Mouse (Mus musculus) midbrain, embryonic 14.5 days (tissue): ENCODE measurements around the gene Hipk2. TPM values are rescaled to one million over a fixed set of nuclear protein-coding genes. Genes with fewer than 3 reads are reported as not detected.

ENCODE experiments used
- ATAC-seq: fragments of 200-750 bp; cut with Nextera tagmentation; 2 replicates; pipeline ENCODE4 v1.8.0; 2017; ENCODE audit warnings: moderate number of reproducible peaks, moderate library complexity; ENCODE audit not compliant: low FRiP score, low TSS enrichment
- DNase-seq: peaks from one replicate; pipeline ENCODE4 v3.0.0-alpha.2; 2015
- H3K27ac ChIP-seq: fragments of 300-500 bp; sonication (generic); replicated peaks from 2 replicates; pipeline ENCODE4 v1.5.1; 2014; ENCODE audit warnings: mild to moderate bottlenecking, low read depth, low read length, moderate library complexity
- H3K27me3 ChIP-seq: fragments of 300-500 bp; sonication (generic); 2 replicates; pipeline ENCODE4 v1.6.1; 2014; ENCODE audit warnings: low read length, control low read depth, mixed read lengths; ENCODE audit not compliant: control insufficient read depth, insufficient read depth
- H3K36me3 ChIP-seq: fragments of 300-500 bp; sonication (generic); 2 replicates; pipeline ENCODE4 v1.6.1; 2014; ENCODE audit warnings: low read length, control low read depth; ENCODE audit not compliant: control insufficient read depth, insufficient read depth
- H3K4me1 ChIP-seq: fragments of 300-500 bp; sonication (generic); 2 replicates; pipeline ENCODE4 v1.6.1; 2014; ENCODE audit warnings: mild to moderate bottlenecking, antibody characterized with exemption, low read length, control low read depth; ENCODE audit not compliant: control insufficient read depth, insufficient read depth
- H3K4me2 ChIP-seq: fragments of 300-500 bp; sonication (generic); 2 replicates; pipeline ENCODE4 v1.6.1; 2014; ENCODE audit warnings: mild to moderate bottlenecking, low read length, moderate library complexity
- H3K4me3 ChIP-seq: fragments of 300-500 bp; sonication (generic); replicated peaks from 2 replicates; pipeline ENCODE4 v1.5.1; 2014; ENCODE audit warnings: low read depth, low read length
- H3K9ac ChIP-seq: fragments of 300-500 bp; sonication (generic); replicated peaks from 2 replicates; pipeline ENCODE4 v1.6.1; 2014; ENCODE audit warnings: mild to moderate bottlenecking, low read length, moderate library complexity
- H3K9me3 ChIP-seq: fragments of 300-500 bp; sonication (generic); 2 replicates; pipeline ENCODE4 v1.6.1; 2016; ENCODE audit warnings: low read length, control low read depth, mixed read lengths; ENCODE audit not compliant: control insufficient read depth
- WGBS: fragments of 180-500 bp; shearing (Covaris S2); extraction: QIAGEN DNeasy Blood & Tissue Kit; methylation state at CpG from one replicate; pipeline ENCODE4 v1.1.7; 2014; 5-methylcytosine and 5-hydroxymethylcytosine counted together
- polyA plus RNA-seq: library from polyadenylated mRNA; unstranded; fragments of >200 nt; fragmentation: Nextera tagmentation; extraction: Ambion mirVana; gene quantifications from 2 replicates; pipeline ENCODE4 v1.2.1, GENCODE M21; 2014

Hipk2 gene
- 35.1 and 41.3 TPM in 2 replicates for polyA plus RNA-seq

GRCm38 (mm10) chr6:38876071-38876911 lies at the start of gene Hipk2:
Hipk2 (minus strand) TSS chr6:38876165.
- Histone ChIP-seq H3K9ac (peak within 1 kb of the TSS; percentile 100), H3K4me1 (peaks cover 26% of the 10 kb centered on the region), H3K4me2 (peak within 1 kb of the TSS; percentile 64), H3K9me3 (no peaks in the 10 kb centered on the region), H3K27ac (peak within 1 kb of the TSS; percentile 97), H3K4me3 (peak within 1 kb of the TSS; percentile 97), H3K36me3 (no peaks in the 10 kb centered on the region), H3K27me3 (no peaks in the 10 kb centered on the region)
- WGBS = under 1% methylated on average over 95 of the region's 108 CpGs
- DNase-seq (peak; percentile 95), ATAC-seq (peak; percentile 95)

DNA sequence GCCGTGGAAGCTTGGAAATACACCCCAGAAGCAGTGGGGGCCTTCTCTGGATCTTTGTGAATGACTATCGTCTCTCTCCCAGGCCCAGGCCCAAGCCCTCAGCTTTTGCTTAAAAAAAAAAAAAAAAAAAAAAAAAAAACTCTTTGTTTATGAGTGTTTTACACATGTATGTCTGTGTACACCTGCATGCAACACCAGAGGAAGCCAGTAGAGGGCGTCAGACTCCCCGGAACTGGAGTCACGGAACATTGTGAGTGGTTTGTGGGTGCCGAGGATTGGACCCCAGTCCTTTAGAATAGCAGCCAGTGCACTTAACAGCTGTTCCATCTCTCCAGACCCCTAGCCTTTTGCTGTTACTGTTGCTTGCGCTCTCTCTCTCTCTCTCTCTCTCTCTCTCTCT lies 49.8 kb upstream of the Hipk2 start:
- Histone ChIP-seq H3K9me3 (no peaks in the 10 kb centered on the region), H3K4me1 (no peaks in the 10 kb centered on the region), H3K4me2 (peak overlapping the region; percentile 19), H3K27me3 (no peaks in the 10 kb centered on the region), H3K36me3 (no peaks in the 10 kb centered on the region), H3K9ac (no peak overlapping the region), H3K4me3 (no peak overlapping the region), H3K27ac (no peak overlapping the region)
- ATAC-seq = no peak
- WGBS = 57% methylated on average over 7 of the region's 7 CpGs
- peak; percentile 29 for DNase-seq

DNA sequence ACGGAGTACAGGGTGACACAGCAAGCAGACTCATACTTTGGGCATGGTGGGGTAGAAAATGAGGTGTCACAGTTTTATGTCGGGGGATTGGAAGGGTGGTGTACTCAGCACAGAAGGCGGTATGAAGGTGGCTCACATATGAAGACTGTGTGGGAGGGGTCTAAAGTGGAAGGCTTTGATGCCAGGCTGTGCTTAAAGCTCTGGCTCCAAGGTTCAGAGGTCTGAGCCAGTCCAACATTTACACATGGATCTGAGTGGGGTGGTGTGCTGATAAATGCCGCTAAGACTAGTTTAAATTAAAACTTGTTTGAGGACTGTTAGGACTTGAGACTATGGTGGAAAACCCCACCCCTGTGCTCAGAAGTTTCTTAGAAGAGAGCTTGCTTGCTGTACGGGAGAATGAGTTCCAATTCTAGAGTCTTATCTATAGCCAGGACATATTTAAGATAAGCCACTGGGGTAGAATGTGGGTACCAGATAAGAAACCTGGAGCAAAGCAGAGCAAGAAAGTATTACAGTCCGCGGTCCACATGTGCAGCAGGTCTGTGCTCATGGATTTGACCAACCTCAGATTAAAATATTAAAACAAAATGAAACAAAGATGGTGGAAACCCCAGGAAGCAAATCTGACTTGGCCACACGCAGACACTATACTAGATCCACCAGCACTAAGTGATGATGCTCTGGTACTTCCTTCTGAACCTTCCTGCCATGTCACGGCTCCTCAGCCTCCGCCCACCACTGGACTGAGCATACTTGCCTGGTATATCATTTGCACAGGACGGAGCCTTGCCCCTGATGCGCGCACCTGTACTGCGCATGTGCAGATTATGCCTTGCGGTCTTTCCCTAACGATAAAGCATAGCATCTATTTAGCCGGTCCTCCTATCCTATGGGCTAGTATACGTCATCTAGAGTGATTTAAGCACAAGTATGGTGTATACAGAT lies 48.2 kb upstream of the Hipk2 start:
- Histone ChIP-seq H3K4me2 (no peak overlapping the region), H3K9ac (no peak overlapping the region), H3K4me1 (no peaks in the 10 kb centered on the region), H3K4me3 (no peak overlapping the region), H3K36me3 (no peaks in the 10 kb centered on the region), H3K27ac (no peak overlapping the region), H3K9me3 (no peaks in the 10 kb centered on the region), H3K27me3 (no peaks in the 10 kb centered on the region)
- DNase-seq (no peak), ATAC-seq (no peak)
- WGBS = 96% methylated on average over 18 of the region's 18 CpGs

GRCm38 (mm10) chr6:38923450-38923849 lies 47.5 kb upstream of the Hipk2 start:
- no peaks in the 10 kb centered on the region for H3K36me3 ChIP-seq
- 91% methylated on average over 4 of the region's 4 CpGs for WGBS
- H3K4me1 ChIP-seq = no peaks in the 10 kb centered on the region
- DNase-seq = no peak
- H3K4me3 ChIP-seq = no peak overlapping the region
- ATAC-seq = no peak
- H3K27ac ChIP-seq = no peak overlapping the region
- no peaks in the 10 kb centered on the region for H3K9me3 ChIP-seq
- no peaks in the 10 kb centered on the region for H3K27me3 ChIP-seq
- no peak overlapping the region for H3K9ac ChIP-seq
- H3K4me2 ChIP-seq = no peak overlapping the region

GRCm38 (mm10) chr6:38922517-38922916 lies 46.6 kb upstream of the Hipk2 start:
- Histone ChIP-seq H3K9me3 (no peaks in the 10 kb centered on the region), H3K4me3 (no peak overlapping the region), H3K36me3 (no peaks in the 10 kb centered on the region), H3K27ac (no peak overlapping the region), H3K4me1 (no peaks in the 10 kb centered on the region), H3K27me3 (no peaks in the 10 kb centered on the region), H3K9ac (no peak overlapping the region), H3K4me2 (no peak overlapping the region)
- peak; percentile 19 for DNase-seq
- 48% methylated on average over 2 of the region's 2 CpGs for WGBS
- no peak for ATAC-seq

- H3K27ac ChIP-seq = no peak overlapping the region
- no peak overlapping the region for H3K9ac ChIP-seq
- no peak overlapping the region for H3K4me2 ChIP-seq
- H3K4me3 ChIP-seq = no peak overlapping the region
- no peaks in the 10 kb centered on the region for H3K4me1 ChIP-seq
- DNase-seq (no peak), ATAC-seq (no peak)
- no peaks in the 10 kb centered on the region for H3K36me3 ChIP-seq
- 89% methylated on average over 8 of the region's 8 CpGs for WGBS
- no peaks in the 10 kb centered on the region for H3K27me3 ChIP-seq
- H3K9me3 ChIP-seq = no peaks in the 10 kb centered on the region
Measured at GRCm38 (mm10) chr6:38921810-38922116, 45.8 kb upstream of the Hipk2 start.

- Histone ChIP-seq H3K27ac (no peak overlapping the region), H3K9me3 (no peaks in the 10 kb centered on the region), H3K4me2 (no peak overlapping the region), H3K27me3 (no peaks in the 10 kb centered on the region), H3K4me3 (no peak overlapping the region), H3K4me1 (no peaks in the 10 kb centered on the region), H3K36me3 (no peaks in the 10 kb centered on the region), H3K9ac (no peak overlapping the region)
- ATAC-seq = no peak
- 72% methylated on average over 17 of the region's 17 CpGs for WGBS
- DNase-seq = peak; percentile 36
Measured at GRCm38 (mm10) chr6:38921095-38921809, 45.3 kb upstream of the Hipk2 start.

GRCm38 (mm10) chr6:38920141-38920540 lies 44.2 kb upstream of the Hipk2 start:
- ATAC-seq (no peak), DNase-seq (no peak)
- Histone ChIP-seq H3K27me3 (no peaks in the 10 kb centered on the region), H3K36me3 (no peaks in the 10 kb centered on the region), H3K4me1 (no peaks in the 10 kb centered on the region), H3K4me2 (no peak overlapping the region), H3K4me3 (no peak overlapping the region), H3K9ac (no peak overlapping the region), H3K27ac (no peak overlapping the region), H3K9me3 (no peaks in the 10 kb centered on the region)
- WGBS = 77% methylated on average over 6 of the region's 6 CpGs
